Mouse (Mus musculus) natural killer cell, adult 2 months (primary cell): ENCODE data around the gene Hs3st2.

Experiments used
- DNase-seq, 2 experiments: peaks; one replicate each; pipeline ENCODE4 v3.0.0; 2022; ENCODE audit warnings: low spot score in 2 of 2

The Hs3st2 gene

GRCm38 (mm10) chr7:121458075-121458474, 66.4 kb downstream of the Hs3st2 start:
- DNase-seq: no peak

- DNase-seq: no peak
Measured at GRCm38 (mm10) chr7:121460626-121461025, 69.0 kb downstream of the Hs3st2 start.

- no peak for DNase-seq
Measured at GRCm38 (mm10) chr7:121464441-121464840, 72.8 kb downstream of the Hs3st2 start.

- DNase-seq: no peak
Measured at GRCm38 (mm10) chr7:121465111-121465510, 73.5 kb downstream of the Hs3st2 start.

GRCm38 (mm10) chr7:121466331-121466730, 74.7 kb downstream of the Hs3st2 start:
- no peak for DNase-seq

GRCm38 (mm10) chr7:121469435-121469834, 77.8 kb downstream of the Hs3st2 start:
- peak in 1 of 2 experiments; percentile 46 for DNase-seq

GRCm38 (mm10) chr7:121478302-121478701, 86.6 kb downstream of the Hs3st2 start:
- no peak for DNase-seq

- peak in 1 of 2 experiments; percentile 6 for DNase-seq
Measured at GRCm38 (mm10) chr7:121480106-121480505, 88.4 kb downstream of the Hs3st2 start.

- DNase-seq: no peak
Measured at GRCm38 (mm10) chr7:121484590-121484989, 92.9 kb downstream of the Hs3st2 start.

GRCm38 (mm10) chr7:121485266-121485665, 93.6 kb downstream of the Hs3st2 start:
- no peak for DNase-seq

- no peak for DNase-seq
Measured at GRCm38 (mm10) chr7:121487291-121487690, 95.6 kb downstream of the Hs3st2 start.

- no peak for DNase-seq
Measured at GRCm38 (mm10) chr7:121489401-121489800, 97.7 kb downstream of the Hs3st2 start.

- no peak for DNase-seq
Measured at GRCm38 (mm10) chr7:121491455-121492005, 99.9 kb downstream of the Hs3st2 start.

GRCm38 (mm10) chr7:121500516-121500915, 108.9 kb downstream of the Hs3st2 start:
- no peak for DNase-seq

GRCm38 (mm10) chr7:121501666-121502065, 110.0 kb downstream of the Hs3st2 start:
- no peak for DNase-seq

GRCm38 (mm10) chr7:121516727-121517126, 125.1 kb downstream of the Hs3st2 start:
- DNase-seq: no peak

- DNase-seq: no peak
Measured at GRCm38 (mm10) chr7:121517165-121517591, 125.5 kb downstream of the Hs3st2 start.

- no peak for DNase-seq
Measured at GRCm38 (mm10) chr7:121522125-121522524, 130.5 kb downstream of the Hs3st2 start.

GRCm38 (mm10) chr7:121529023-121529422, 137.4 kb downstream of the Hs3st2 start:
- no peak for DNase-seq

GRCm38 (mm10) chr7:121533639-121534038, 142.0 kb downstream of the Hs3st2 start:
- no peak for DNase-seq

- DNase-seq: no peak
Measured at GRCm38 (mm10) chr7:121534386-121534785, 142.7 kb downstream of the Hs3st2 start.

- no peak for DNase-seq
Measured at GRCm38 (mm10) chr7:121535987-121536386, 144.3 kb downstream of the Hs3st2 start.

GRCm38 (mm10) chr7:121539405-121540275, 148.0 kb downstream of the Hs3st2 start:
- DNase-seq: no peak
